ENCODE assay signal across 10 mouse cellular contexts in the genomic region with DNA sequence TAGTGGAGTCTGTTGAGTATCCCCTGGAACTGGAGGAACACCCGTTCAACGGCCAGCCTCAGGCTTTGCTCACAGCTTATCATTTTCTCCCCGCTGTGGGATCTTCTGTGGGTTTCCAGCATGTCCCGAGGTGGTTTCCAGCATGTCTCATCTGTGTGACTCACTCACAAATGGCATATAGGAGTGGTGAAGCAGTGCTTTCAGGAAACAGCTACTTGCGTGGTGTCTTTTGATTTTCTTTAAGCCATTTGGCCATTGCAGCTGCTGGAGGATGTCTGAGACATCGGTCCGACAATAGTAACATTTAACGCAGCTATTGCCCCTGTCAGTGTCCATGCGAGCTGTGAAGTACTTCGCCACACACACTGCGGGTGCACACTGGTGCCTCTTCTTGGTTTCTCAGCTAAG. TPM values are rescaled to one million over a fixed set of nuclear protein-coding genes. Genes with fewer than 3 reads are reported as not detected.
DNase-seq lines count a peak whose midpoint lies in the region; ATAC-seq lines count a peak whose summit lies in the region.
"Had no signal": no experiment of that assay in that cellular context is flagged by ENCODE, and none has a peak within 500 bp of the region (broad histone marks: within the 10 kb centered on the region; RNA-seq: fewer than 3 reads in every experiment).

No protein-coding gene starts in this region.

- H3K27me3 ChIP-seq in liver, embryonic 16.5 days (ENCODE audit: control insufficient read depth, insufficient read depth, low read depth, low read length) = no peaks in the 10 kb centered on the region

- H3K4me2 ChIP-seq in liver, embryonic 16.5 days (ENCODE audit: low read depth, low read length) = peak overlapping the region; percentile 76
- H3K4me2 ChIP-seq: midbrain, embryonic 11.5 days had no signal

- DNase-seq in left cerebral cortex, postnatal 14 days (ENCODE audit: low spot score in 2 of 2) = peak; percentile 18 to 35
- DNase-seq in left cerebral cortex, postnatal 4 days = no peak
- peak; percentile 69 for DNase-seq in MEL-GATA-1-ER (ENCODE audit: extremely low read depth, low read depth)
- DNase-seq in brain, adult 2 months (ENCODE audit: low read depth, low spot score) = peak; percentile 72
- DNase-seq in adrenal gland, postnatal 10 days = no peak
- DNase-seq in layer of hippocampus, postnatal 10 days (ENCODE audit: low spot score in 2 of 2) = no peak
- DNase-seq: kidney, adult 18-20 months; thymus, postnatal 25 days had no signal

- WGBS in liver, embryonic 16.5 days (ENCODE audit: insufficient replicate concordance) = 38% methylated on average over 11 of the region's 11 CpGs

- H3K4me1 ChIP-seq in liver, embryonic 16.5 days (ENCODE audit: control insufficient read depth, low read depth, low read length) = peaks cover 53% of the 10 kb centered on the region

- intact Hi-C loops in left cerebral cortex, postnatal 14 days (cut with DNase I) = no loop called here
- intact Hi-C loops in left cerebral cortex, postnatal 4 days (cut with DNase I) = no loop called here

- no peak overlapping the region for H3K4me3 ChIP-seq in liver, embryonic 16.5 days (ENCODE audit: low read depth, low read length)

- H3K27ac ChIP-seq in liver, embryonic 16.5 days (ENCODE audit: low read length) = peak overlapping the region; percentile 99

- no peaks in the 10 kb centered on the region for H3K36me3 ChIP-seq in liver, embryonic 16.5 days (ENCODE audit: control insufficient read depth, insufficient read depth)

- H3K9me3 ChIP-seq in liver, embryonic 16.5 days (replicated peaks; ENCODE audit: control insufficient read depth, low read length) = no peaks in the 10 kb centered on the region

- H3K9ac ChIP-seq in liver, embryonic 16.5 days (ENCODE audit: low read depth, low read length) = peak overlapping the region; percentile 43

- ATAC-seq in liver, embryonic 16.5 days (ENCODE audit: low read depth) = peak; percentile 20

RNA-seq across cellular contexts. Expression of gene Sh3glb1, which starts 50.7 kb away (rescaled TPM):
- 10 to 100 TPM; 82.3 TPM for total RNA-seq in left cerebral cortex, postnatal 14 days (2021)
- 100 to 1,000 TPM; 179 to 208 TPM for total RNA-seq in left cerebral cortex, postnatal 4 days (2021)
- 78.8 and 83.3 TPM in 2 replicates for polyA plus RNA-seq in liver, embryonic 16.5 days (2015; fragmentation: Nextera tagmentation; extraction: Ambion mirVana)
- total RNA-seq in adrenal gland, postnatal 10 days (2021) = 100 to 1,000 TPM; 271 to 286 TPM
- total RNA-seq in layer of hippocampus, postnatal 10 days (2021) = 100 to 1,000 TPM; 101 to 110 TPM

Comparison
In these comparisons a context has a peak if more than half of its experiments do, and no peak if none do; other contexts are left out.
1. DNase-seq: peak in left cerebral cortex, postnatal 14 days (2 of 2), MEL-GATA-1-ER (single experiment) and brain, adult 2 months (single experiment); none in left cerebral cortex, postnatal 4 days (single experiment), adrenal gland, postnatal 10 days (single experiment) and layer of hippocampus, postnatal 10 days (0 of 2).